Mouse (Mus musculus): ENCODE measurements at regions not wholly inside any gene's neighbourhood (a gene's known extent, or its start where the extent isn't known, plus 50 kb on each side); places are given as distances from the start of the nearest gene placed in this dataset.

- TF ChIP-seq CTCF (IDR thresholded peaks at IDR 0.05; ENCODE audit: borderline replicate concordance, insufficient read depth, low read depth, low read length) (no peak), POLR2A (IDR thresholded peaks at IDR 0.05; ENCODE audit: borderline replicate concordance, insufficient read depth, low read length) (no peak)
Measured at GRCm38 (mm10) chr12:21503250-21503649, 85.8 kb upstream of the Ywhaq start.

Data from cerebellum, adult 2 months (tissue).